Mouse (Mus musculus) embryonic facial prominence, embryonic 14.5 days (tissue): ENCODE measurements around the gene Elavl2. TPM values are rescaled to one million over a fixed set of nuclear protein-coding genes. Genes with fewer than 3 reads are reported as not detected.

Source experiments
- ATAC-seq: fragments of 200-750 bp; cut with Nextera tagmentation; 2 replicates; pipeline ENCODE4 v1.8.0; 2017; ENCODE audit warnings: low read depth, moderate number of reproducible peaks, moderate TSS enrichment
- DNase-seq: peaks from one replicate; pipeline ENCODE4 v3.0.0-alpha.2; 2015; ENCODE audit warnings: low spot score
- H3K27ac ChIP-seq: fragments of 300-500 bp; sonication (generic); replicated peaks from 2 replicates; pipeline ENCODE4 v1.5.1; 2014; ENCODE audit warnings: low read depth, mild to moderate bottlenecking, low read length, moderate library complexity
- H3K27me3 ChIP-seq: fragments of 300-500 bp; sonication (generic); replicated peaks from 2 replicates; pipeline ENCODE4 v1.6.1; 2014; ENCODE audit warnings: low read length; ENCODE audit not compliant: control insufficient read depth, insufficient read depth
- H3K36me3 ChIP-seq: fragments of 300-500 bp; sonication (generic); 2 replicates; pipeline ENCODE4 v1.6.1; 2014; ENCODE audit warnings: low read length, mixed read lengths; ENCODE audit not compliant: control insufficient read depth, insufficient read depth
- H3K4me1 ChIP-seq: fragments of 300-500 bp; sonication (generic); 2 replicates; pipeline ENCODE4 v1.6.1; 2014; ENCODE audit warnings: antibody characterized with exemption, low read length; ENCODE audit not compliant: control insufficient read depth, insufficient read depth
- H3K4me2 ChIP-seq: fragments of 300-500 bp; sonication (generic); 2 replicates; pipeline ENCODE4 v1.6.1; 2014; ENCODE audit warnings: low read depth, mild to moderate bottlenecking, low read length, moderate library complexity, mixed read lengths
- H3K4me3 ChIP-seq: fragments of 300-500 bp; sonication (generic); 2 replicates; pipeline ENCODE4 v1.5.1; 2014; ENCODE audit warnings: low read depth, mild to moderate bottlenecking, low read length
- H3K9ac ChIP-seq: fragments of 300-500 bp; sonication (generic); 2 replicates; pipeline ENCODE4 v1.6.1; 2014; ENCODE audit warnings: low read depth, mild to moderate bottlenecking, low read length, moderate library complexity, mixed read lengths
- H3K9me3 ChIP-seq: fragments of 300-500 bp; sonication (generic); 2 replicates; pipeline ENCODE4 v1.6.1; 2016; ENCODE audit warnings: low read length; ENCODE audit not compliant: control insufficient read depth
- WGBS: fragments of 180-500 bp; shearing (Covaris S2); extraction: QIAGEN DNeasy Blood & Tissue Kit; methylation state at CpG from one replicate; pipeline ENCODE4 v1.1.7; 2014; 5-methylcytosine and 5-hydroxymethylcytosine counted together
- polyA plus RNA-seq: library from polyadenylated mRNA; unstranded; fragments of >200 nt; fragmentation: Nextera tagmentation; extraction: Ambion mirVana; gene quantifications from 2 replicates; pipeline ENCODE4 v1.2.1, GENCODE M21; 2014

The Elavl2 gene
- polyA plus RNA-seq, 1 experiment from 2014 or later = 11.4 TPM

DNA sequence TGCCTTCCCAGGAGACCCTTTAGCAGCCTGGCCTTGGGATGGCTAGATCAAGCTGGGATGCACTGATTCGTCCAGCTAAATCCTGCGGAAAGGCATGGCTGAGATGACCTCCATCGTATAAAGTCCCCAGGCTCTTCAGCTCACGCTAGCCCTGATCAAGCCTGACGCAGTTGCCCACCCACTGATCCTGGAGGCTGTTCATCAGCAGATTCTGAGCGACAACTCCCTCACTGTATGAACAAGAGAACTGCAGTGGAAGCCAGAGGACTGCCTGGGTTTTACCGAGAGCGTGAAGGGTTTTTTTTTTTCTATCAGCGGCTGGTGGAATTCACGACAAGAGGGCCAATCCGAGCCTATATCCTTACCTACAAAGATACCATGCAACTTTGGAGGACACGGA, 35.3 kb downstream of the Elavl2 start:
- DNase-seq (no peak), ATAC-seq (no peak)
- 80% methylated on average over 12 of the region's 12 CpGs for WGBS

DNA sequence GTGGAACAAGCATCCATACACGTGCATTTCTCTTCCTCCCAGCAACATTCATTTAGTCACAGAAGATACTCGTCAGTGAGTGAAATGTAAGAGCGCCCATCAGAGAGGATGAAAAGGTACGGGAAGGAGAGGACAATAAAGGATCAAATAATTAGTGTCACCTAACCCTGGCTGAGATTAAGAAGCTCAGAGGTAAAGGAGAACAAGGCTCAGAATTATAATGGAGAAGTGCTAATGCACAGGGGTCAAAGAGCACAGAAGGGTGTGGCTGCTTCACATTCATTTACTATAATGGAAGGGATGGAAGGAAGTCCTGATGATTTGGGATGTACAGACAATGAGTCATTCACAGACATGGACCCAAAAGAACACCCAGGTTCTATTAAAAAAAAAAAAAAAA, 36.6 kb downstream of the Elavl2 start:
- H3K4me3 ChIP-seq = no peak overlapping the region
- no peak overlapping the region for H3K9ac ChIP-seq
- WGBS = 62% methylated on average over 4 of the region's 4 CpGs
- no peak for ATAC-seq
- DNase-seq = no peak
- no peak overlapping the region for H3K27ac ChIP-seq
- no peaks in the 10 kb centered on the region for H3K9me3 ChIP-seq
- no peaks in the 10 kb centered on the region for H3K4me1 ChIP-seq
- peaks cover 5% of the 10 kb centered on the region; the same call in 1 of the 2 replicates for H3K27me3 ChIP-seq
- no peak overlapping the region for H3K4me2 ChIP-seq
- no peaks in the 10 kb centered on the region for H3K36me3 ChIP-seq

More for the DNA sequence above, 35.3 kb downstream of the Elavl2 start:
- Histone ChIP-seq H3K9me3 (no peaks in the 10 kb centered on the region), H3K4me3 (no peak overlapping the region), H3K36me3 (no peaks in the 10 kb centered on the region), H3K4me1 (no peaks in the 10 kb centered on the region), H3K9ac (no peak overlapping the region), H3K27me3 (peaks cover 17% of the 10 kb centered on the region), H3K4me2 (no peak overlapping the region), H3K27ac (no peak overlapping the region)

DNA sequence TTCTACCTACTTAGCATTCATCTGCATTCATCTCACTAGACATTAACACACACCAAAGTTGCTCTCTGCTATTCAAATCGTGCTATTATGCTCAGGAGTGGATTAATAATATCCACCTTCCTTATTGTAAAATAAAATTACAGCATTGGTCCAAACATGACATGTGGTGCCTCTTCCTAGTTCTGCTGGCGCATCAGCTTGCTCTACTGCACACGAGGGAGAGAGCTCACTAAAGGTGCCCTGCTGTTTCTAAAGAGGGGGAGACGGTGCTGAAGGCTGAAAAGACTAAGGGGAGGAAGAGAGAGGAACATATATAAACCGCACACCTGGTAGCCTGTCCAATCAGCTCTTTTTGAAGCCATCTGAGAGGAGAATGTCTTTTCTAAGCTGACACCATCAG, 38.1 kb downstream of the Elavl2 start:
- Histone ChIP-seq H3K4me2 (no peak overlapping the region), H3K9ac (no peak overlapping the region), H3K27ac (no peak overlapping the region), H3K36me3 (no peaks in the 10 kb centered on the region), H3K27me3 (no peaks in the 10 kb centered on the region), H3K4me3 (no peak overlapping the region), H3K4me1 (no peaks in the 10 kb centered on the region), H3K9me3 (no peaks in the 10 kb centered on the region)
- ATAC-seq (no peak), DNase-seq (no peak)
- 61% methylated on average over 5 of the region's 5 CpGs for WGBS

DNA sequence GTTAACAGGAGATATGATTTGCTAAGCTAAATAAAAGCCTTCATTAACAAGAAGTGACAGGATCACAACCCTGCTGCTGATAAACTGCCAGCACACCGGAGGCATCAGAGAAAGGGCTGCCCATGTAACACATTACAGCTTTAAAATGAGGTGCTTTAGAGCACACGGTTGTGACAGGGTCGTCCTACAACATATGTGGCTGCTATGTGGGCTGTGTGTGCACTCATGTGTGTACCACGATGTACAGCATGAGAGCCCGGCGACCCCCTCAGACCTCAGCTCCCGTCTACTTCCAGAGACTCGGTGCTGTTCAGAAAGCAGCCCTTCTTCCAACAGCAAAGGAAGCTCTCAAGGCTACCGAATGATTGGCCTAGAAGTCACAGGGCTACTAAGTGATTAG, 47.4 kb downstream of the Elavl2 start:
- ATAC-seq (no peak), DNase-seq (no peak)
- H3K9ac ChIP-seq = no peak overlapping the region
- no peak overlapping the region for H3K4me3 ChIP-seq
- H3K4me2 ChIP-seq = no peak overlapping the region
- H3K36me3 ChIP-seq = no peaks in the 10 kb centered on the region
- H3K9me3 ChIP-seq = no peaks in the 10 kb centered on the region
- 65% methylated on average over 9 of the region's 9 CpGs for WGBS
- H3K27ac ChIP-seq = no peak overlapping the region
- no peaks in the 10 kb centered on the region for H3K27me3 ChIP-seq
- no peaks in the 10 kb centered on the region for H3K4me1 ChIP-seq

DNA sequence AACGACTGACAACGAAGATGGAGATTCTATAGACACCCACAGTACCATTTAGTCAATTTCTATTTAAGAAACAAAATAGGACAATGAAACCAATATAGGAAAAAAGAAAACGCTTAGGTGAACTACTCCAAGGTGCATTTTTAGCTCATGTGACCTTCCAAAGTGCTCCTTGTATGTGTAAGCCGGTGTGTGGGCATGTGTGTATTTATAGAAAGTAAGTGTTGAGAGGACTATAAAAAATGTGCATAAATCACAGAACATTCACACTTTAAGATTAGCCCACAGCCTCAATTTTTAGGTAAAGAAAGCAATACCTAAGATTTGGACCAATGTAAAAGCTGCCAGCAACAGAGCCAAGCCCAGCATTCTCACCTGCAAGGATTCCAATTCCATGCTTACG, 51.0 kb downstream of the Elavl2 start:
- Histone ChIP-seq H3K9ac (no peak overlapping the region), H3K9me3 (no peaks in the 10 kb centered on the region), H3K27me3 (no peaks in the 10 kb centered on the region), H3K4me2 (no peak overlapping the region), H3K27ac (no peak overlapping the region), H3K4me1 (no peaks in the 10 kb centered on the region), H3K4me3 (no peak overlapping the region), H3K36me3 (no peaks in the 10 kb centered on the region)
- 90% methylated on average over 5 of the region's 5 CpGs for WGBS
- DNase-seq = no peak
- no peak for ATAC-seq

DNA sequence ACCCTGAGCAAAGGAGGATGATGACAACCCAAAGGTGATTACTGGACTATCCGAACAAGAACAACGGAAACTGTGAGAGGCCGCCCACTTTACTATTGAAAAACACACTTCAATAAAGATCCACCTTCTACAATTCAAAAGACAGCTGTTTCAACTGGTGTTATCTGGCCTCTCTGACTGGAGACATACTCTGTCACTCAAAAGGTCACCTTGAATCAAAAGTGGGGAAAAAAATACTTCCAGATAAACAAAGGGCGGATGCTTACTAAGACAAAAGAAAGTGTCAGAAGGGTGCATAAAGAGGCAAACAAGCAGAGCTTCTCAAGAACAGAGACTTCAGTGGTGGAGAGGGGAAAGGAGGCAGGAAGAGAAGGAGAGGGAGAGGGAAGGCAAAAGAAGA, 66.4 kb downstream of the Elavl2 start:
- no peak overlapping the region for H3K9ac ChIP-seq
- no peaks in the 10 kb centered on the region for H3K27me3 ChIP-seq
- DNase-seq = no peak
- H3K9me3 ChIP-seq = no peaks in the 10 kb centered on the region
- H3K27ac ChIP-seq = no peak overlapping the region
- ATAC-seq = no peak
- H3K4me3 ChIP-seq = no peak overlapping the region
- no peaks in the 10 kb centered on the region for H3K36me3 ChIP-seq
- no peaks in the 10 kb centered on the region for H3K4me1 ChIP-seq
- H3K4me2 ChIP-seq = no peak overlapping the region
- WGBS = 87% methylated on average over 4 of the region's 4 CpGs

DNA sequence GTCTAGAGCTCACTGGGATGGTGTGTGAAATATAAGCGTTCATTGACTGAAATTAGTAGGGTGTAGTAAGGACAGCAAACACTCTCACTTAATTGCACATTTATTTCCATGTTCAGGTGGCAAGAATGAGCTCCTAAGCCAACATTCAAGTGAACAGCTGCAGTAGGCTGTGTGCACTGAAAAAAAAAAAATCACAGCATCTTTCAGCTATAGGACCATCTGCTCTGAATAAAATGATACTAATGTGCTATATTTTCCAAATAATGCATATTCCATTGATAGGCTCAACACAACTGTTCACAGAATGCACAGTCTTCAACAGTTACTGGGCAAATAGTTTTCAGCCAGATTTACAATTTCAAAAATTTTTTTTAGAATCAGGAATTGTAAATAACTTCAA, 89.8 kb downstream of the Elavl2 start:
- no peak for DNase-seq
- Histone ChIP-seq H3K9me3 (no peaks in the 10 kb centered on the region), H3K27ac (no peak overlapping the region), H3K4me1 (no peaks in the 10 kb centered on the region), H3K9ac (no peak overlapping the region), H3K36me3 (no peaks in the 10 kb centered on the region), H3K27me3 (no peaks in the 10 kb centered on the region), H3K4me2 (no peak overlapping the region), H3K4me3 (no peak overlapping the region)
- ATAC-seq = no peak
- 89% methylated on average over 1 of the region's 1 CpGs for whole genome bisulfite sequencing

GRCm38 (mm10) chr4:91297706-91298105, 102.9 kb downstream of the Elavl2 start:
- H3K27me3 ChIP-seq = no peaks in the 10 kb centered on the region
- ATAC-seq = peak; percentile 54; the same call in 1 of the 2 replicates
- no peak overlapping the region for H3K4me3 ChIP-seq
- H3K4me2 ChIP-seq = no peak overlapping the region
- DNase-seq = peak; percentile 50
- H3K4me1 ChIP-seq = peaks cover 5% of the 10 kb centered on the region; the same call in 1 of the 2 replicates
- no peak overlapping the region for H3K27ac ChIP-seq
- H3K9me3 ChIP-seq = no peaks in the 10 kb centered on the region
- no peaks in the 10 kb centered on the region for H3K36me3 ChIP-seq
- H3K9ac ChIP-seq = no peak overlapping the region

- no peak for DNase-seq
- 72% methylated on average over 4 of the region's 4 CpGs for WGBS
These were observed 105.3 kb downstream of the Elavl2 start for GRCm38 (mm10) chr4:91295317-91295716.

More at GRCm38 (mm10) chr4:91295317-91295716, 105.3 kb downstream of the Elavl2 start:
- no peak overlapping the region for H3K27ac ChIP-seq
- no peak for ATAC-seq
- no peak overlapping the region for H3K9ac ChIP-seq
- no peaks in the 10 kb centered on the region for H3K27me3 ChIP-seq
- no peak overlapping the region for H3K4me3 ChIP-seq
- H3K36me3 ChIP-seq = no peaks in the 10 kb centered on the region
- H3K4me2 ChIP-seq = no peak overlapping the region
- H3K4me1 ChIP-seq = peaks cover 5% of the 10 kb centered on the region; the same call in 1 of the 2 replicates
- H3K9me3 ChIP-seq = no peaks in the 10 kb centered on the region
